Mouse (Mus musculus): ENCODE measurements around the gene Cyp19a1.

- TF ChIP-seq GATA1 (IDR thresholded peaks at IDR 0.05; ENCODE audit: low read length) (no peak), TAL1 (IDR thresholded peaks at IDR 0.05; ENCODE audit: low read length) (no peak)
These were observed 53.0 kb downstream of the Cyp19a1 start for GRCm38 (mm10) chr9:54214881-54215280.
